Mouse (Mus musculus): ENCODE results near the gene Cat. TPM values are rescaled to one million over a fixed set of nuclear protein-coding genes. Genes with fewer than 3 reads are reported as not detected.

Gene Cat
- polyA plus RNA-seq, 1 experiment from 2014 or later, result 245 TPM

DNA sequence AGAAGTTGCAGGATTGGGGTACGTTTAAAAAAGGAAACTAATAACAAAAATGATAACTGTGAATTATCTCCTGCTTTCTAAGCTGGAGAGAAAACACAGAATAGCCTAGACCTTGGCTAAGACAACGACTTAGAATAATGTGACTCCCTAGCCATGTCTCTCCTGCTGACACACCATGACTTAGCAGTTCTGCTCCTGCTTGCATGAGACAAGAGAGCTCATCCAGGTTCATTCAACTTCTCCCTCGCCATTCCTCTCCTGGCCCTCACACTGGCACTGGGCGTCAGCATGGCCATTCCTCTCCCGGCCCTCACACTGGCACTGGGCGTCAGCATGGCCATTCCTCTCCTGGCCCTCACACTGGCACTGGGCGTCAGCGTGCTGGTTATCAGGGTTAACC is 4.7 kb downstream of the Cat start:
- peak overlapping the region; percentile 92; the same call in 1 of the 2 replicates for H3K4me3 ChIP-seq (ENCODE audit: low read depth, low read length)
- peak overlapping the region; percentile 100 for H3K27ac ChIP-seq (ENCODE audit: low read depth)
- no peak for TF ChIP-seq CTCF (IDR thresholded peaks at IDR 0.05; ENCODE audit: low read depth)
- TF ChIP-seq EP300 (IDR thresholded peaks at IDR 0.05; ENCODE audit: low read depth), result peak; percentile 62; the same call in 1 of the 2 replicates
- peak overlapping the region; percentile 75 for H3K4me2 ChIP-seq (ENCODE audit: low read depth, low read length)
- 40% methylated on average over 8 of the region's 8 CpGs for WGBS (ENCODE audit: insufficient replicate concordance)
- H3K4me1 ChIP-seq (ENCODE audit: insufficient read depth), result peaks cover 36% of the 10 kb centered on the region
- no peaks in the 10 kb centered on the region for H3K27me3 ChIP-seq (ENCODE audit: insufficient read depth, low read length)
- H3K9me3 ChIP-seq (ENCODE audit: low read length), result no peaks in the 10 kb centered on the region
- peak; percentile 49 for DNase-seq
- H3K36me3 ChIP-seq (replicated peaks; ENCODE audit: insufficient read depth, low read length), result peaks cover 27% of the 10 kb centered on the region
- peak; percentile 22 for ATAC-seq
- peak overlapping the region; percentile 59 for H3K9ac ChIP-seq (replicated peaks)

DNA sequence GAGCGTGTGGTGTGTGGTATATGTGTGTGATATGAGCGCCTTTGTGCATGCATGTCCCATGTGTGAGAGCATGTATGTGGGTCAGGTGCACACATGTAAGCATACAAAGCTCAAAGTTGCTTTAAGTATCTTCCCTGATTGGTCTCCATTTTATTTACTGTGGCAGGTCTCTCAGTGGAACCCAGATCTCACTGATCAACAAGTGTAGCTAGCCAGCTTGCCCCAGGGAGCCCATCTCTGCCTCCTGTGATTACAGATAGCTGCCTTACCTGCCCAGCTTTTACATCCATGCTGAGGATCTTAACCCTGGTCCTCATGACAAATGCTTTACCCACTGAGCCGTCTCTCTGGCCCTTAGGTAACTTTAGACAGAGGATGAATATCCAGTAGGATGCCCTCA is 6.6 kb downstream of the Cat start:
- no peak overlapping the region for H3K4me2 ChIP-seq (ENCODE audit: low read depth, low read length)
- peak overlapping the region; percentile 73 for H3K27ac ChIP-seq (ENCODE audit: low read depth)
- WGBS (ENCODE audit: insufficient replicate concordance), result 88% methylated on average over 3 of the region's 3 CpGs
- TF ChIP-seq CTCF (IDR thresholded peaks at IDR 0.05; ENCODE audit: low read depth) (no peak), EP300 (IDR thresholded peaks at IDR 0.05; ENCODE audit: low read depth) (no peak)
- H3K9me3 ChIP-seq (ENCODE audit: low read length), result no peaks in the 10 kb centered on the region
- H3K4me3 ChIP-seq (ENCODE audit: low read depth, low read length), result no peak overlapping the region
- peaks cover 36% of the 10 kb centered on the region for H3K4me1 ChIP-seq (ENCODE audit: insufficient read depth)
- peaks cover 46% of the 10 kb centered on the region for H3K36me3 ChIP-seq (replicated peaks; ENCODE audit: insufficient read depth, low read length)
- no peaks in the 10 kb centered on the region for H3K27me3 ChIP-seq (ENCODE audit: insufficient read depth, low read length)
- H3K9ac ChIP-seq (replicated peaks), result no peak overlapping the region
- ATAC-seq (no peak), DNase-seq (no peak)

DNA sequence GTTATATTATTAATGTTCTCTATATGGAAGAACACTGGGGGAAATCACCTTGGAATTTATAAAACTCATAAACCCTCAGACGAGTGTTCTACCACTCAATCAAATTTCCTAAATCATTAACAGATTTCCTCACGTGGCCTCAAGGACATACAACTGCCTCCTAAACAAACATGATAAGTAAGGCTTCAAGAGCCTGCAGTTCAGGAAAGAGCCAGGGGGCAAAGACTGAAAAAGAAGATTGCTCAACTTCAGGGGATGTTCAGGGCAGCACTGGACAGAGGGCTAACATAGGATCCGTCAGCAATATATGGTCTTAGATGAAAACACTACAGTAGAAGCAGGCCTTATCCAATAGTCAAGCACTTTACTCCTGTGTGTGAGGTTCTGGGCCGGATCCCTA is 7.5 kb downstream of the Cat start:
- WGBS (ENCODE audit: insufficient replicate concordance), result 54% methylated on average over 4 of the region's 4 CpGs
- TF ChIP-seq EP300 (IDR thresholded peaks at IDR 0.05; ENCODE audit: low read depth) (peak; percentile 53), CTCF (IDR thresholded peaks at IDR 0.05; ENCODE audit: low read depth) (no peak)
- Histone ChIP-seq H3K27me3 (ENCODE audit: insufficient read depth, low read length) (no peaks in the 10 kb centered on the region), H3K9me3 (ENCODE audit: low read length) (no peaks in the 10 kb centered on the region), H3K4me1 (ENCODE audit: insufficient read depth) (peaks cover 36% of the 10 kb centered on the region), H3K9ac (replicated peaks) (no peak overlapping the region), H3K27ac (ENCODE audit: low read depth) (peak overlapping the region; percentile 73), H3K36me3 (replicated peaks; ENCODE audit: insufficient read depth, low read length) (peaks cover 55% of the 10 kb centered on the region), H3K4me3 (ENCODE audit: low read depth, low read length) (no peak overlapping the region), H3K4me2 (ENCODE audit: low read depth, low read length) (0 out of 2 replicates have a peak overlapping the region, but pooled peaks have one; percentile 16)
- no peak for DNase-seq
- peak; percentile 82 for ATAC-seq

DNA sequence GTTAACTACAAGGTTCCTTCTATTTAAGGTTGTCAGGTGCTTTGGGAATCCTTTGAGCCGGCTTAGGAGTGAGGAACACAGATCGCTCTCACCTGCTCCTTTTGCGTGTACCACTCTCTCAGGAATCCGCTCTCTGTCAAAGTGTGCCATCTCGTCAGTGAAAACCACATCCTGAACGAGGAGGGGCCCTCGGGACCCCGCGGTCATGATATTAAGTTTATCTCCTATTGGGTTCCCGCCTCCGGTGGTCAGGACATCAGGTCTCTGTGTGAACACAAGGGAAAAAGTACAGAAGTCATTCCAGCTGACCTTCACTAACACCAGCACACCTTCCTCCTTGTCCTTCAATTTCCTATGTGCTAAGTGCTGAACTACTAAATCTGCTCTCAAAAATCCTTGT is 8.3 kb downstream of the Cat start:
- Histone ChIP-seq H3K27ac (ENCODE audit: low read depth) (peak overlapping the region; percentile 70), H3K27me3 (ENCODE audit: insufficient read depth, low read length) (no peaks in the 10 kb centered on the region), H3K9ac (replicated peaks) (0 out of 2 replicates have a peak overlapping the region, but pooled peaks have one; percentile 5), H3K4me3 (ENCODE audit: low read depth, low read length) (no peak overlapping the region), H3K4me2 (ENCODE audit: low read depth, low read length) (peak overlapping the region; percentile 30), H3K4me1 (ENCODE audit: insufficient read depth) (peaks cover 30% of the 10 kb centered on the region), H3K9me3 (ENCODE audit: low read length) (no peaks in the 10 kb centered on the region), H3K36me3 (replicated peaks; ENCODE audit: insufficient read depth, low read length) (peaks cover 60% of the 10 kb centered on the region)
- 52% methylated on average over 11 of the region's 11 CpGs for WGBS (ENCODE audit: insufficient replicate concordance)
- DNase-seq (no peak), ATAC-seq (no peak)
- TF ChIP-seq CTCF (IDR thresholded peaks at IDR 0.05; ENCODE audit: low read depth) (no peak), EP300 (IDR thresholded peaks at IDR 0.05; ENCODE audit: low read depth) (no peak)

DNA sequence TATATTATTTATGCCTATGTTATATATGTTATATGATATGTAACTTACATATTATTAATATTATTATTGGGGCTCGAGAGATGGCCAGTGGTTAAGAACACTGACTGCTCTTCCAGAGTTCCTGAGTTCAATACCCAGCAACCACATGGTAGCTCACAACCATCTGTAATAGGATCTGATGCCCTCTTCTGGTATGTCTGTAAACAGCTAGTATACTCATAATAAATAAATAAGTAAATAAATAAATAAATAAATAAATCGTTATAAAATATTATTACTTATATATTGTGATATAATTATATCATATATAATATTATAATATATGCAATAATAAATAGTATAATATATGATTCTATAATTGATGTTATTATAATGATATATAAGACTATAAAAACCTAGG is 8.8 kb downstream of the Cat start:
- Histone ChIP-seq H3K4me3 (ENCODE audit: low read depth, low read length) (no peak overlapping the region), H3K4me1 (ENCODE audit: insufficient read depth) (peaks cover 26% of the 10 kb centered on the region), H3K4me2 (ENCODE audit: low read depth, low read length) (no peak overlapping the region), H3K36me3 (replicated peaks; ENCODE audit: insufficient read depth, low read length) (peaks cover 61% of the 10 kb centered on the region), H3K9ac (replicated peaks) (no peak overlapping the region), H3K27ac (ENCODE audit: low read depth) (no peak overlapping the region), H3K9me3 (ENCODE audit: low read length) (no peaks in the 10 kb centered on the region), H3K27me3 (ENCODE audit: insufficient read depth, low read length) (no peaks in the 10 kb centered on the region)
- ATAC-seq (no peak), DNase-seq (no peak)
- TF ChIP-seq EP300 (IDR thresholded peaks at IDR 0.05; ENCODE audit: low read depth) (no peak), CTCF (IDR thresholded peaks at IDR 0.05; ENCODE audit: low read depth) (no peak)
- 81% methylated on average over 2 of the region's 2 CpGs for WGBS (ENCODE audit: insufficient replicate concordance)

DNA sequence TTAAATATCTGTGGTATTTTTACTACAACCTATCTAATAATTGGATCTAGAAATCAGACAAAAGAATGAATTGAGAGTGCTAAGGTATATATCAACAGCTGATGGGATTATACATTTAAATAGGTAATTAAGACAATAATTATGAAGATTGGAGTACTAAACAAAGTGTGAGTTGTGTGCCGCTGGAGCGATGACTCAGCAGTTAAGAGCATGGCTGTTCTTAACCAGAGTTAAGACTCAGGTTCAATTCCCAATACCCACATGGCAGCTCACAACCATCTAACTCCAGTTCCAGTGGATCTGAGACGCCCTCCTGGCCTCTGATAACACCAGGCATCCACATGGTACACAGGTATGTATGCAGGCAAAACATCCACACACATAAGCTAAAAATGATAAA is 11.6 kb downstream of the Cat start:
- TF ChIP-seq CTCF (IDR thresholded peaks at IDR 0.05; ENCODE audit: low read depth) (no peak), EP300 (IDR thresholded peaks at IDR 0.05; ENCODE audit: low read depth) (no peak)
- Histone ChIP-seq H3K27ac (ENCODE audit: low read depth) (no peak overlapping the region), H3K36me3 (replicated peaks; ENCODE audit: insufficient read depth, low read length) (peaks cover 81% of the 10 kb centered on the region), H3K4me2 (ENCODE audit: low read depth, low read length) (no peak overlapping the region), H3K9ac (replicated peaks) (no peak overlapping the region), H3K27me3 (ENCODE audit: insufficient read depth, low read length) (no peaks in the 10 kb centered on the region), H3K4me3 (ENCODE audit: low read depth, low read length) (no peak overlapping the region), H3K4me1 (ENCODE audit: insufficient read depth) (peaks cover 9% of the 10 kb centered on the region), H3K9me3 (ENCODE audit: low read length) (no peaks in the 10 kb centered on the region)
- DNase-seq (no peak), ATAC-seq (no peak)
- WGBS (ENCODE audit: insufficient replicate concordance), result 91% methylated on average over 3 of the region's 3 CpGs
